Comparison of ENCODE assay signal across 8 mouse cellular contexts in the genomic region with DNA sequence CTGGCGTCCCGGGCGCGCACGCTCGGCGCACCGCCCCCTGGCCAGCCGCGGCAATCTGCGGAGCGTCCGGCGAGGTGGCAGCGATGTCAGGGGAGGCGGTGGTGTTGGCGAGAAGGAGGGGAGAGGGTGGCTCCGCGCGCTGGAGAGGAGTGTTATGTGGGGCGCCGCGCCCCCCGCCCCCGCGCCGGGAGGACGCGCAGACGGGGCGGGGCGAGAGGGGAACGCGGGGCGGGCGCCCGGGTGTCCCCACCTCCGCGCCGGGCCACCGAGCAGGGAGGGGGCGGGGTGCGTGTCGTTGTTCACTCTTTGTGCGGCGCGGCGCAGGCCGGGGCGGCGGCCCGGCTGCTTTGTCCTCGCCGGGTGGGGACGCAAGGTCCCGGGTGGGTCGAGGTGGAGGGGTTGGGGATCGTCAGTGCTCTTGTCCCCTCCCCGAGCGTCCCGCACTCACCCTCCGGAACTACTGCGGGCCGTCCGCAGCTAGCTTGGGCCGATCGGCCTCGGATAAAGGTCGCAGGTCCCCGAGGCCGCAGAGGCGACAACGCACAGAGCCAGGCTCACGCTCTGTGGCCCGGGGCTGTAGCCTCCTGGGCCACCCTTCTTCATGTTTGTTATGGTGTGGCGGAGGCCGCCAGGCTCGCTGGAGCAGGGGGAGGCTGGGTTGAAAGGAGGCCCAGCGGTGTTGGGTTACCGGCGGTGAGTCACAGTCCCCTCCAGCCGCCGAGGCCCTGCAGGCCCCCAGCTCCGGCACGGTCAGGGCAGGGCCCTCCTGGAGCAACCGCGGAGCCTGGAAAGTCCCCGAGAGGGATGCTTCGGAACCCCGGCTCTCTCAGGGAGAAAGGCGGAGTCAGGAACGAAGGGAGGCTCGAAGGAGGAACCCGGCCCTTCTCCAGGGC. TPM values are rescaled to one million over a fixed set of nuclear protein-coding genes. Genes with fewer than 3 reads are reported as not detected.
DNase-seq lines count a peak whose midpoint lies in the region; ATAC-seq and TF ChIP-seq lines count a peak whose summit lies in the region.

Gene Nuak1 (minus strand): TSS at position 57 of the 893 bp plus-strand sequence.

- no peaks in the 10 kb centered on the region for H3K9me3 ChIP-seq in forebrain, embryonic 10.5 days
- H3K9me3 ChIP-seq in heart, embryonic 14.5 days (ENCODE audit: control insufficient read depth, low read length): no peaks in the 10 kb centered on the region
- no peaks in the 10 kb centered on the region for H3K9me3 ChIP-seq in liver, embryonic 14.5 days (ENCODE audit: control insufficient read depth, low read length)
- H3K9me3 ChIP-seq in neural tube, embryonic 12.5 days: no peaks in the 10 kb centered on the region
- no peaks in the 10 kb centered on the region for H3K9me3 ChIP-seq in stomach, postnatal 0 days (ENCODE audit: control insufficient read depth, low read length)

- peak; percentile 92 for DNase-seq in brain, adult 2 months (ENCODE audit: low read depth, low spot score)
- DNase-seq in forebrain, embryonic 10.5 days (ENCODE audit: extremely low spot score, low spot score): peak; percentile 84
- peak; percentile 95 for DNase-seq in kidney, postnatal 14 days
- DNase-seq in liver, embryonic 14.5 days (ENCODE audit: low read depth in 3 of 3, low spot score in 3 of 3): peak in 1 of 3 experiments; percentile 20
- DNase-seq in stomach, postnatal 0 days (ENCODE audit: low spot score): peak; percentile 83

- peaks cover 97% of the 10 kb centered on the region for H3K4me1 ChIP-seq in forebrain, embryonic 10.5 days
- peaks cover 25 to 44% of the 10 kb centered on the region in 2 experiments for H3K4me1 ChIP-seq in heart, embryonic 14.5 days (ENCODE audit: control insufficient read depth in 2 of 2, insufficient read depth in 2 of 2, low read length in 2 of 2)
- 0 out of 4 replicates have a peak, but pooled peaks cover 0 to 4% of the 10 kb centered on the region in 2 experiments for H3K4me1 ChIP-seq in liver, embryonic 14.5 days (replicated peaks; ENCODE audit: control insufficient read depth in 2 of 2, insufficient read depth in 2 of 2, low read length in 1 of 2)
- peaks cover 51% of the 10 kb centered on the region for H3K4me1 ChIP-seq in neural tube, embryonic 12.5 days
- peaks cover 2% of the 10 kb centered on the region for H3K4me1 ChIP-seq in stomach, postnatal 0 days (replicated peaks; ENCODE audit: control insufficient read depth, insufficient read depth)

- peak within 1 kb of the TSS; percentile 96 for H3ac ChIP-seq in C2C12 (ENCODE audit: control insufficient read depth, insufficient read length, low read depth)

- peak within 1 kb of the TSS; percentile 100 for H3K27ac ChIP-seq in forebrain, embryonic 10.5 days
- H3K27ac ChIP-seq in heart, embryonic 14.5 days (replicated peaks in 1 of 2; ENCODE audit: control insufficient read depth in 1 of 2, insufficient read depth in 1 of 2, low read depth in 2 of 2, low read length in 2 of 2): peak within 1 kb of the TSS; percentile 94 to 95
- no peak within 1 kb of the TSS for H3K27ac ChIP-seq in liver, embryonic 14.5 days
- peak within 1 kb of the TSS; percentile 96 for H3K27ac ChIP-seq in neural tube, embryonic 12.5 days
- peak within 1 kb of the TSS; percentile 95 for H3K27ac ChIP-seq in stomach, postnatal 0 days (replicated peaks)

- peaks cover 52% of the 10 kb centered on the region for H3K79me2 ChIP-seq in C2C12 (ENCODE audit: control insufficient read depth, insufficient read depth)

- H3K36me3 ChIP-seq in C2C12 (ENCODE audit: control insufficient read depth, insufficient read depth): peaks cover 4% of the 10 kb centered on the region
- no peaks in the 10 kb centered on the region for H3K36me3 ChIP-seq in forebrain, embryonic 10.5 days (replicated peaks)
- H3K36me3 ChIP-seq in heart, embryonic 14.5 days (ENCODE audit: control insufficient read depth, insufficient read depth, low read length): 0 out of 2 replicates have a peak, but pooled peaks cover 6% of the 10 kb centered on the region
- no peaks in the 10 kb centered on the region for H3K36me3 ChIP-seq in liver, embryonic 14.5 days (replicated peaks; ENCODE audit: control insufficient read depth, insufficient read depth, low read depth)
- no peaks in the 10 kb centered on the region for H3K36me3 ChIP-seq in neural tube, embryonic 12.5 days
- no peaks in the 10 kb centered on the region for H3K36me3 ChIP-seq in stomach, postnatal 0 days (ENCODE audit: control insufficient read depth, insufficient read depth, low read length)

- H3K4me2 ChIP-seq in heart, embryonic 14.5 days (ENCODE audit: low read length): peak within 1 kb of the TSS; percentile 82
- peak within 1 kb of the TSS; percentile 62 for H3K4me2 ChIP-seq in liver, embryonic 14.5 days (ENCODE audit: low read depth)
- H3K4me2 ChIP-seq in neural tube, embryonic 12.5 days (replicated peaks): peak within 1 kb of the TSS; percentile 84
- peak within 1 kb of the TSS; percentile 90 for H3K4me2 ChIP-seq in stomach, postnatal 0 days (replicated peaks; ENCODE audit: low read depth)

- no peaks in the 10 kb centered on the region for H3K27me3 ChIP-seq in C2C12 (ENCODE audit: control insufficient read depth, insufficient read depth, insufficient read length)
- no peaks in the 10 kb centered on the region for H3K27me3 ChIP-seq in forebrain, embryonic 10.5 days (ENCODE audit: poor library complexity, severe bottlenecking)
- H3K27me3 ChIP-seq in heart, embryonic 14.5 days (ENCODE audit: control insufficient read depth, insufficient read depth, low read length): no peaks in the 10 kb centered on the region
- peaks cover 41% of the 10 kb centered on the region for H3K27me3 ChIP-seq in liver, embryonic 14.5 days (ENCODE audit: control insufficient read depth, insufficient read depth, low read length)
- no peaks in the 10 kb centered on the region for H3K27me3 ChIP-seq in neural tube, embryonic 12.5 days (replicated peaks)
- no peaks in the 10 kb centered on the region for H3K27me3 ChIP-seq in stomach, postnatal 0 days (ENCODE audit: control insufficient read depth, insufficient read depth, low read length)

- no peak for TF ChIP-seq CTCF in C2C12 (IDR thresholded peaks at IDR 0.05; ENCODE audit: control insufficient read depth, insufficient read depth, insufficient read length)
- TF ChIP-seq CTCF in liver, embryonic 14.5 days (IDR thresholded peaks at IDR 0.05; ENCODE audit: low read depth): no peak
- TF ChIP-seq CTCF in stomach, postnatal 0 days (IDR thresholded peaks at IDR 0.05; ENCODE audit: low read depth): peak; percentile 28; the same call in 1 of the 2 replicates

- TF ChIP-seq EP300 in liver, embryonic 14.5 days (IDR thresholded peaks at IDR 0.05; ENCODE audit: low read depth): no peak
- no peak for TF ChIP-seq EP300 in stomach, postnatal 0 days (optimal IDR thresholded peaks at IDR 0.05)

- ATAC-seq in heart, embryonic 14.5 days (ENCODE audit: insufficient number of reproducible peaks, insufficient read depth, low FRiP score, low read depth): peak; percentile 93
- peak; percentile 71 for ATAC-seq in liver, embryonic 14.5 days (ENCODE audit: insufficient read depth)
- peak; percentile 88 for ATAC-seq in neural tube, embryonic 12.5 days (ENCODE audit: low FRiP score, low read depth)
- peak; percentile 87 for ATAC-seq in stomach, postnatal 0 days (ENCODE audit: low FRiP score, low TSS enrichment)

- peak within 1 kb of the TSS; percentile 78 for H3K4me3 ChIP-seq in C2C12 (ENCODE audit: insufficient read depth, poor library complexity, severe bottlenecking)
- H3K4me3 ChIP-seq in forebrain, embryonic 10.5 days: peak within 1 kb of the TSS; percentile 70
- H3K4me3 ChIP-seq in heart, embryonic 14.5 days (ENCODE audit: control insufficient read depth in 1 of 2, insufficient read depth in 1 of 2, low read depth in 1 of 2, low read length in 2 of 2): peak within 1 kb of the TSS; percentile 79 to 83
- H3K4me3 ChIP-seq in liver, embryonic 14.5 days (ENCODE audit: insufficient read depth in 1 of 2, low read depth in 2 of 2, low read length in 2 of 2): peak within 1 kb of the TSS; percentile 53 to 58
- H3K4me3 ChIP-seq in neural tube, embryonic 12.5 days: peak within 1 kb of the TSS; percentile 80
- H3K4me3 ChIP-seq in stomach, postnatal 0 days (ENCODE audit: low read depth, low read length): peak within 1 kb of the TSS; percentile 78

- H3K9ac ChIP-seq in heart, embryonic 14.5 days (ENCODE audit: low read length): peak within 1 kb of the TSS; percentile 94
- peak within 1 kb of the TSS; percentile 52 for H3K9ac ChIP-seq in liver, embryonic 14.5 days (replicated peaks)
- H3K9ac ChIP-seq in neural tube, embryonic 12.5 days: peak within 1 kb of the TSS; percentile 100
- H3K9ac ChIP-seq in stomach, postnatal 0 days (ENCODE audit: low read length): peak within 1 kb of the TSS; percentile 98

- peaks cover 16% of the 10 kb centered on the region for H3K79me3 ChIP-seq in C2C12 (ENCODE audit: low read depth)

- WGBS in forebrain, embryonic 10.5 days: under 1% methylated on average over 86 of the region's 94 CpGs
- WGBS in heart, embryonic 14.5 days: under 1% methylated on average over 65 of the region's 94 CpGs
- WGBS in liver, embryonic 14.5 days (ENCODE audit: insufficient replicate concordance): 1% methylated on average over 85 of the region's 94 CpGs
- WGBS in neural tube, embryonic 12.5 days: under 1% methylated on average over 74 of the region's 94 CpGs
- WGBS in stomach, postnatal 0 days: 0% methylated on average over 54 of the region's 94 CpGs

TF ChIP-seq in C2C12, 6 proteins besides CTCF, POLR2A, EP300 and RAD21:
- peak; percentile 38 for TF ChIP-seq MAX (IDR thresholded peaks at IDR 0.05)
- TF ChIP-seq MYOG (IDR thresholded peaks at IDR 0.05; ENCODE audit: control insufficient read depth, extremely low read depth, insufficient read length): no peak
- no peak for TF ChIP-seq MYOD1 (IDR thresholded peaks at IDR 0.05; ENCODE audit: control insufficient read depth, insufficient read length, low read depth)
- no peak for TF ChIP-seq FOSL1 (IDR thresholded peaks at IDR 0.05; ENCODE audit: insufficient read depth, low read length, poor library complexity, severe bottlenecking)
- no peak for TF ChIP-seq CEBPB (IDR thresholded peaks at IDR 0.05; ENCODE audit: low read depth)
- TF ChIP-seq USF1 (IDR thresholded peaks at IDR 0.05; ENCODE audit: low read depth): no peak

RNA-seq across cellular contexts. Expression of gene Nuak1, which starts in this region (rescaled TPM):
- 15.2 TPM for polyA plus RNA-seq in C2C12 (2012; fragmentation: generic; extraction: Trizol)
- 2.1 and 2.4 TPM in 2 replicates for polyA plus RNA-seq in forebrain, embryonic 10.5 days (2016; fragmentation: Nextera tagmentation; extraction: Ambion mirVana)
- 2.6 and 3.4 TPM in 2 replicates for polyA plus RNA-seq in heart, embryonic 14.5 days (2014; fragmentation: Nextera tagmentation; extraction: Ambion mirVana)
- polyA plus RNA-seq in liver, embryonic 14.5 days (2012; rRNA removed): 0.34 and 0.42 TPM in 2 replicates
- polyA plus RNA-seq in liver, embryonic 14.5 days (2014; fragmentation: Nextera tagmentation; extraction: Ambion mirVana): 0.03 and 0.13 TPM in 2 replicates
- polyA plus RNA-seq in neural tube, embryonic 12.5 days (2016; fragmentation: Nextera tagmentation; extraction: Ambion mirVana): 4.6 and 4.8 TPM in 2 replicates
- polyA plus RNA-seq in stomach, postnatal 0 days (2015; fragmentation: Nextera tagmentation; extraction: Ambion mirVana): 0.35 and 0.40 TPM in 2 replicates

Comparison
In these comparisons a context has a peak if more than half of its experiments do, and no peak if none do; other contexts are left out.
1. Peak in ATAC-seq, H3K4me3 ChIP-seq, H3K9ac ChIP-seq and H3K4me2 ChIP-seq in liver, embryonic 14.5 days; RNA of the gene not detected or under 1 TPM.
2. Peak in DNase-seq, ATAC-seq, H3K4me3 ChIP-seq, H3K27ac ChIP-seq, H3K9ac ChIP-seq and H3K4me2 ChIP-seq in stomach, postnatal 0 days; RNA of the gene not detected or under 1 TPM.